Mouse (Mus musculus) R1 (cell line): ENCODE data around the gene Scmh1.

ENCODE experiments used
- DNase-seq: peaks from one replicate; pipeline ENCODE4 v3.0.0-alpha.2; 2018; ENCODE audit warnings: low read depth, low spot score

Gene Scmh1

GRCm38 (mm10) chr4:120405806-120406638, 941 bp downstream of the Scmh1 start:
- peak; percentile 45 for DNase-seq

DNA sequence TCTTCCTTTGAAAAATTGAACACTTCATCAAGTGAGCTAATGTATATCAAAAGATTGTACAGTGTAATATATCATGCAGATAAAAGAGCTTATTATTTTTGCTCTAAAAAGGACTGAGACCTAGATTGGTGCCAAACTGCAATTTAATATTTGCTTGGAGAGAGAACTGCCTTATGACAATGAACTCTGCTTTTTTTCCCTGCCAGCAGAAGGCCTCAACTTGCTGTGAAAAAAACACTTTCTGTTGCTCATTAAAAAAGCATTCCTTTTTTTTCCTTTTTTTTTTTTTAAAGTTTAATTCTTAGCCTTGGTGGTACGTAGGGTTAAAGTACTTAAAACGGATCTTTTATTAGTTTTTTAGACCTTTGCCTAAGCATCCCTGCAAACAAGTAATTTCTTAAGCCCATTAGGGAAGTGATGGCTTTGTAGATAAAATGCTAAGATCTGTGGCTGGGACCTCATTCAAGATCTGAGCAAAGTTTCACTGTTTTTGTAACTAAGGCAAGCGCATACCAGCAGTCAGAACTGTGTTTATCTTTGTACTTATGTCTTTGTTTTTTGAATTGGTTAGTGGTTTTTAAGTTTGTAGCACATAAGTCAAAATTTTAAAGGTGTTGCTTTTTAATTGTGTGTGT, 1.7 kb downstream of the Scmh1 start:
- DNase-seq, result no peak

DNA sequence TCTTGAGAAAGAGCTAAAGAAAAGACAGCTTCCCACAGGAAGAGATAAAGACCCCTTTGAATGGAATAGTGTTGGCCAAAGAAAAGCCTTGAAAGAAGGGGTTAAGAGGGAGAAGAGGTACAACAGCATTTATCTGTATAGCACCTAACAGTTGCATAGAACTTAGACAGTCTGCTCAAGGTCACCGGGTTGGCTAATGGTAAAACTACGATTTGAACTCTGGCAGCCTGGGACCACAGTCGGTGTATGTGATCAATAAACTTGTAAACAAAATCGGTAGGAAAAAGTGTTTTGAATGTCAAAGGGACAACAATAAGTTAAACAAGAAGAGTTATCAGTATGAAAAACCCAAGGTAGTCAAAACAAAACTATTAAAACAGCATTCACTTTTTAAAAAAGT, 13.0 kb downstream of the Scmh1 start:
- no peak for DNase-seq

DNA sequence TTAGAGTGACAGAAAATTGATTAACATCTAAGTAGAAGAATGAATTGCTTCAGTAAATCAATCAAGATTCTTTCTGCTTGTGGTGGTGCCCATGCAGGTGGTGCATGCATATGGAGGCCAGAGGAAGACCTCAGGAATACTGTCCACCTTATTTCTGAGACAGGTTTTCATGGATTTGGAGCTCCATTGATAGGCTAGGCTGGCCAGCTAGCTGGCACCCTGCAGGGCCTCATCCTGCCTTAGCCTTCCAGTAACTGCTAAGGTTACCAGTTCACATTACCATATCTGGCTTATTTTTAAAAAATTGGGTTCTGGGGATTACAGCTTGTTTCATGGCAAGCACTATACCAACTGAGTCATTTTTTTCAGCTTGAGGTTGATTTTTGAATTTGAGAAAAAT, 15.1 kb downstream of the Scmh1 start:
- DNase-seq, result no peak

DNA sequence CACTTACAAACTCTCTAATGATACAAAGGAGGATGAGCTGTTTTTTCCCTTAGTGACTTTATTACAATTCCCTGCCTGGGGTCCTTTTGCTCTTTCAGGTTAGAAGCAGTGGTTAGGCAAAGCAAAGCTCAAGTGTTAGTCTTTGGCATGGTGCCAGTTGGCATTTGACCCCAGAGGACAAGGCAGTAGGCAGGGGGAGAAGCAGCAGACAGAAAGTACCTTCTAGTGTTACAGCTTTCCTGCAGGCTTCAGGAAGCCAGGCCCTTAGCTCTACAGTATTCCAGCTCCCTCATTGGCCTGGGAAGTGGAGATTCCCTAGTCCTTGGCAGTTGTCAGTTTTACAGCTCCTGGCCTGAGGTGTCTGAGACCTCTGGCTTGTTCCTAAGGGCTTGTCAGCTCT, 15.6 kb downstream of the Scmh1 start:
- no peak for DNase-seq

GRCm38 (mm10) chr4:120430601-120431000, 25.5 kb downstream of the Scmh1 start:
- DNase-seq, result no peak

GRCm38 (mm10) chr4:120432599-120433373, 27.7 kb downstream of the Scmh1 start:
- DNase-seq, result peak; percentile 76

GRCm38 (mm10) chr4:120461741-120462140, 56.7 kb downstream of the Scmh1 start:
- DNase-seq, result no peak

GRCm38 (mm10) chr4:120472946-120473345, 67.9 kb downstream of the Scmh1 start:
- no peak for DNase-seq

DNA sequence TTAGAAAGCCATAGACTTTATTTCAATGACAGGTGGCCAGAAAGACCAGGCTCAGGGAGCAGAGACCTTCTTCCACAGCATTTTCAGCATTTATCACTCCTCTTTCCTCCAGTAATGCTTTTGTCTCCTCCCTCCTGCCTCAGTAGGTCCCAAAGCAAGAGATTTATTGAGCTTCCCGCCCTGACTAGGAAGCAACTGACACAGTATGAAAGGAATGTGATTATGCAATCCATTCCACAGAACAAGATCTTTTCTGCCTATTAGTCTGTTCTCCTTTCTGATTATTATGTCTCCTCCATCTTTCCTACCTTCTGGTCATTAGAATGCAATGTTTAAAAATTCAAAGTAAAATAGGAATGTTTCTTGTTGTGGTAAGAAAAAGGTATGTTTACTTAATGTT, 82.6 kb downstream of the Scmh1 start:
- DNase-seq, result no peak

DNA sequence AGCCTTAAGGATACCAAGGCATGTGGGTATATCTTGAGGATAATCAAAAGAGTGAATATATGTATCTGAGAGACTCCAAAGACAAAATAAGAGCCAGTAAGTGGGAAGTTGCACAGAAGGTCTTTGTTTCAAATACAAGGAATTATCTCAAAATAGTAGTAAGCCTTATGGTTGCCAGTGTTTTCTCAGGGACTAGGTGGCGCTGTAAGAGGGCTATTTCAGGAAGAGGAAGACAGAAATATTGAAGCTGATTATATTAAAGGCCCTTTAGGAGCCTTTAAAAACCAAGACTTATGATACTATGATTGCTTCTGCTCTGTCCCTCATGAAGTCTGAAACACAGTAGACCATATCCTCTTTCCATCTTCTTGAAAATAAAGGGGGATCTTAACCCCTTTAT, 101.9 kb downstream of the Scmh1 start:
- DNase-seq, result no peak

DNA sequence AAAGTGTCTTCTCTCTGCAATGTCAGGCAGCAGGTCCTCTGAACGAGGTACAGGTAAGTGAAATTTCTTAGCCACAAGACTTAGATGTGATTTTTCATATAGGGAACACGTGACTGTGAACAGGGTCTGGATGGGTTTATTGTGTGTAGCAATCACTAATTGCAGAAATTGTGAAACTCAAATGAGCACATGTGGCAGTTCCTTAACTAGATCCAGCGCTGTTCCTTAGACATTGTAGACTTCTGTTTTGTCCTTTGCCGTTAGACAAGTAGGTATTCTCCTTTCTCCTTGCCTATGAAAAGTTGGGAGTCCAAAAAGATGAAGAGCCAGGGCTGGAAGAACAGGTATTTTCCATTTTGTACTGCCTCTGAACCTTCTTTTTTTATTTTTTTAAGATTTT, 106.1 kb downstream of the Scmh1 start:
- no peak for DNase-seq

- DNase-seq, result no peak
Measured at GRCm38 (mm10) chr4:120514366-120514765, 109.3 kb downstream of the Scmh1 start.

DNA sequence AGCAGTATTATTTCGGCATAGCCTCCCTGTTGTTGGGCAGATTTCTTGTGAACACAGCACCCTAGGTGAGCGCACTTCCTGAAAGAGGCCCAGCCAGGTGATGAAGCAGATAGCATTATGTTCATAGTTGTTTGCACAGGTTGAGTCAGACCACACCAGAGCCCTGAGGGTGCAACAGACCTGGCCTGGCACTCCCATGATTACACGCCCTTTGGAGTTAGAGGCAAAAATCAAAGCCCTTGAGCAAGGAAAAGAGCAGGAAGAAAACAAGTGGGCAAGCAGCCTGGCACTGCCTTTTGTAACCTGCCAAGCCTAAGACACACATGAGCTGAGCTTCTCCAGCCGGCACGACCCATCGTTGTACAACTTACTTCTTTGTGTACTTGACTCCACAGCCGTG, 111.4 kb downstream of the Scmh1 start:
- DNase-seq, result no peak

DNA sequence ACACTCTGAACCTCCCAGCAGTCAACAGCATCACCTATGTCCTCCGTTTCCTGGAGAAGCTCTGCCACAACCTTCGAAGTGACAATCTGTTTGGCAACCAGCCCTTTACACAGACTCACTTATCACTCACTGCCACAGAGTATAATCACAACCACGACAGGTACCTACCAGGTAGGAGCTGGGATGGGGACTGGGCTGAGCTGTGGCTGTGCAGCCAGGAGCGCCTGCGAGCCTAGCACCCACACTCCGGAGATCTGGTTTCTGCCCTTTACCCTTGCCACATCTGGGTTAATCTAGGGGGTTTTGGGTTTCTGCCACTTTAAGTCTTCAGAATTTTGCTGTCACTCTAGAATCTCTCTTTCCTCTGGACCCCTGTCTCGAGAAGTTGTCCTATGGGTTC, 111.8 kb downstream of the Scmh1 start:
- no peak for DNase-seq

DNA sequence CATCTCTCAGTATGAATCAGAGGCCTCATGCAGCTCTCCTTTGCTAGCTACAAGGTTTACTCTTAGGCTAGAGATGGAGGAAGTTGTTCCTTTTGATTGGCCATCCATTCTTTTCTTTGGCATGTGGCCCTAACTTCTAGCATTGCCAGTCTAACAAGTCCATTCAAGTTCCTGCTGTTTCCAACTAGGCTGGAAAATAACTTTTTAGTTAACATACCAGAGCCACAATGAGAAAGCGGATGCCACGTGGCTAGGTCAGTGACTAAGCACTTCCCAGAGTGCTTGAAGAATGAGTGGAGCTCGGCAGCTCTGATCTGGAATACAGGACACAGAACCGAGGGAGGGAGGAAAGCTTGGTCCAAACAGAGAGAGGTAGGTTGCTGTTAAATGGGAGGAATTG, 112.3 kb downstream of the Scmh1 start:
- peak; percentile 48 for DNase-seq

DNA sequence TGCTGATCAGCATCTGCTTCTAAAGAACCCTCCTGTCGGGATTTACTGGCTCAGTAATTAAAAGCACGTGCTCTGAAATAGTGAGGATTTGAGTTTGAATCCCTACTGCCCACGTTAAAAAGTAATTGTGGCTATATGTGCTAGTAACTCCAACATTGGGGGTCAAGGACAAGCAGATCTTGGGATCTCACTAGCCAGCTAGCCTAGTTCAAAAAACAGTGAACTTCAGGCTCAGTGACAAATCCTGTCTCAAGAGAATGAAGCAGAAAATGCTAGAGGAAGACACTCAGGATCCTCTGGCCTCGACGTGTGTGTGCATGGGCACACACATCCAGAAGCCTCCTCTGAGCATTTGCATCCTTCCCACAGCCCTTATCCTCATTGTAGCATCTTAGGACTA, 116.7 kb downstream of the Scmh1 start:
- DNase-seq, result no peak

DNA sequence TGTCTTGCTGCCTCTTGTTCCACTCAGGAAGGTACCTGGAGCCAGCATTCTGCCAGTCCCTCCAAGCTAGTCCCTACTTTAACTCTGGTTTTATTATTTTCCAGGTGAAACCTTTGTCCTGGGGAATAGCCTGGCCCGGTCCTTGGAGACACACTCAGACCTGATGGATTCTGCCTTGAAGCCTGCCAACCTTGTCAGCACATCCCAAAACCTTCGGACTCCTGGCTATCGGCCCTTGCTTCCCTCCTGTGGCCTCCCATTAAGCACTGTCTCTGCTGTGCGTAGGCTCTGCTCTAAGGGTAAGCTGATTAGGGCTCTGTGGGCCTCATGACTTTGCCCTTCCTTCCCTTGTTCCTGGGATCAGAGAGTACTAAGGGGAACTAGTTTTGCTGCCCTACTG, 117.3 kb downstream of the Scmh1 start:
- no peak for DNase-seq

- no peak for DNase-seq
Measured at GRCm38 (mm10) chr4:120523092-120523491, 118.0 kb downstream of the Scmh1 start.

GRCm38 (mm10) chr4:120528171-120528570, 123.1 kb downstream of the Scmh1 start:
- peak; percentile 61 for DNase-seq

- no peak for DNase-seq
Measured at GRCm38 (mm10) chr4:120531986-120532385, 126.9 kb downstream of the Scmh1 start, which contains the start of gene Slfnl1. Gene Slfnl1 (plus strand): TSS chr4:120532231.

DNA sequence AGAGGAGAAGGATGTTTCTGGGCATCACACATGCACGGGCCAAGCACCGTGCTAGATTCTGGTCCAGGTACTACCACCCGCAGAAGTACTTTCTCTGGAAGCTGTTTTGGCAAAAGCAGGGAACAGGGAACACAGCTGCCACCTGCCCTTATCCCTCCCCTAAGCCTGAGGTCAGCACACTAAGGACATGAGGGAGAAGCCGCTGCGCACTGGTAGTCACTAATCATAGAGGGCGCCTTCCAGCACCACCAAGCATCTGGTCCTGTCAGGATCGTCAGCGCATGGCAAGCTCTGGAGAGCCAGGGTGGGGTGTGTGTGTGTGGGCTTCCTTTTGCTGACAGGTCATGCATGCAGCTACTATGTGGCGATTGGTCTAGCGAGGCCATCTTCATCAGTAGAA, 133.6 kb downstream of the Scmh1 start:
- peak; percentile 23 for DNase-seq
